Mouse (Mus musculus): ENCODE measurements around the gene Cntn1.

DNA sequence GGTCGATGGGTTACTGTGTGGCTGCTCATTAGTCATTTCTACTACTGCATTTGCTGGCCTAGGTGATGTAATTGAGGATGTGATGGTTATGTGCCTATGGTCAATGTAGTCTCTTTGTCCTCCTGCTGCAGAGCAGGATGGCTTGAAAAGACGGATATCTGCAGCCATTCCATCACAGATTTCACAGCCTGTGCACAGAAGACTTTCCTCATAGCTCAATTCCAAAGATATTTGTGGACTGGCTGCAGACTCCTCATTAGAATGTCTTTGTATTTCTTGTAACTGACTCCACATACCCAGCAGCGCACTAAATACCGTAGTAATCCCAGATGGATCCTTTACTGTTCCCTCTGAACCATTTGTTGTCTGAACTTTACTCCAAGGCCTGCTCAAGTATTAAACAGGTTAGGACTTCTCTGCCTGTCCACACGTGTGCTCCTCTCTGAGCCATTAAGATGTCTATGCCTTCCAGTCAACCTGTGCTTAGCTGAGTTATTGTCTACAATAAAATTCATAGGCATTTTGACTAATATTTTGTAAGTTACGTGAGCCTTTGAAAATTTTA is 220.9 kb downstream of the Cntn1 start:
- TF ChIP-seq CTCF (IDR thresholded peaks at IDR 0.05; ENCODE audit: control insufficient read depth, insufficient read depth, insufficient read length) (no peak), MYOD1 (IDR thresholded peaks at IDR 0.05; ENCODE audit: control insufficient read depth, insufficient read length, low read depth) (no peak)
